Mouse (Mus musculus): ENCODE results near the gene Rfc3. TPM values are rescaled to one million over a fixed set of nuclear protein-coding genes. Genes with fewer than 3 reads are reported as not detected.
A peak's percentile ranks its signal among the peaks of the same experiment; 100 is the strongest.
"Not testable (repeated sequence)": the region's sequence is repeated elsewhere in the genome, so short reads cannot be mapped to it uniquely, and the experiment has no call there.

Gene Rfc3
- total RNA-seq (2021) = 1 to 10 TPM; 3.4 to 3.7 TPM
- long read RNA-seq, experiment 1, partial matches to known transcripts = 0 of 5 reads
- long read RNA-seq, experiment 1, other reads (novel, unspliced or antisense) = 1 of 5 reads
- long read RNA-seq, experiment 2, partial matches to known transcripts = 0 of 3 reads
- long read RNA-seq, experiment 2, other reads (novel, unspliced or antisense) = 0 of 3 reads

- intact Hi-C loops (cut with DNase I; ENCODE audit: low total_unique reads) = no loop called here
- peak; percentile 95 for DNase-seq
Measured at GRCm38 (mm10) chr5:151650700-151651410, at the start of gene Rfc3. Gene Rfc3 (minus strand): TSS chr5:151651242.

DNA sequence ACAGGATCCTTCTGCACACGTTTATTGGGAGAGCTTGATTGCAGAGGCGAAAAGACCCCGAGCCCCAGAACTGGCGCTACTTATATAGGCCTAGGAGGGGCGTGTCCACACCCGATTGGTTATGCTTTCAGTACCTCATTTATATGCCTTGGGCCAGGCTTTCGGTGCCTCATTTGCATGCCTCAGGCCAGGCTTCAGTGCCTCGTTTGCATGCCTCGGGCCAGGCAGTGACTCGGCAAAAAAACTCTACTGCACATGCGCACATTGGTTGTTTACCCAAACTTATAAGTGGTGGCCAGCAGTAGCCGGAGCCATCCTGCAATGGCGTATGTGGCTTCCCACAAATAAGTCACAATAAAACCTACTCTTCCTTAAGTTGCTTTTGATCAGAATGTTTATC is 42.6 kb upstream of the Rfc3 start:
- intact Hi-C loops (cut with DNase I; ENCODE audit: low total_unique reads); DNase-seq: not testable (repeated sequence)

DNA sequence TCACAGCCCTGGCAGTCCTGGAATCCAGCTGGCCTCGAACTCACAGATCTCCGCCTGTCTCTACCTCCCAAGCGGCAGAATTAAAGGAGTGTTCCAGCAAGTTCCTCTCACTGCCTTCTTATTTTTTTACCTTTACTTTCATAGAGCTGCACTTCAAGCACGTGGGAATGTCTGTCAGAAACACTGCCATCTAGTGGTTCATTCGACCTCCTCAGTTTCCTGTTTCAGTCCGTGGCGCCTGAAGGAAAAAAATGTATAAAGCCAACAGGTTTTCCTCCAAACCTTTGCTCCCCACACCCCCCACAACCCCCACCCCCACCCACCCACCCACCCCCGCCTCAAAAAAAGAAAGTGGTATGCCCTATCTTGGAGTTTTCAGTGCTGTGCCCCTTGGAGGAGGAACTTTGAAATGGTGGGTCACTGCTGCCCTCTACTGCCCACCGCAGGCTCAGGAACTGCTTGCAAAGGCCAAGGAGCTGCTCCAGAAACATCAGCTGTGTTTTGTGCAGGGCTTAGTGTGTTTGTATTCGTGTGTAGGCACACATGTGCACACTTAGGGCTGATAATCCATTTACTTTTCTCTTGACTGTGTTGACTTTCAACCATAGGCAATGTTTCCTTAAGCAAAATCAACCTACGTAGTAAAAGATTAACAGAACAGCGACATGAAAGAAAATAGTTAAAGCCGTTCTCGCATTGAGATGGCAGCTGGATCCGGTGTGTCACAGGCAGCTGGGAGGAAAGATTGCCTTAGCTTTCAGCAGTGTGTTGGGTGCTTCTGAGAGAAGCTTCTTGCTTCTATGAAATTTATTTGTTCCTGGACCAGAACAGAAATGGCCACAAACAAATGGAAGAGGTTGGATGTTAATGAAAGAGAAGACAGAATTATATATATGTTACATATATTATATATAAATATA is 35.8 kb upstream of the Rfc3 start:
- DNase-seq = peak; percentile 75
- intact Hi-C loops (cut with DNase I; ENCODE audit: low total_unique reads) = no loop called here

GRCm38 (mm10) chr5:151662207-151662606 is 11.2 kb upstream of the Rfc3 start:
- intact Hi-C loops (cut with DNase I; ENCODE audit: low total_unique reads) = no loop called here
- DNase-seq = no peak

- DNase-seq = no peak
- intact Hi-C loops (cut with DNase I; ENCODE audit: low total_unique reads) = no loop called here
Measured at GRCm38 (mm10) chr5:151651411-151651784, 356 bp upstream of the Rfc3 start.

DNA sequence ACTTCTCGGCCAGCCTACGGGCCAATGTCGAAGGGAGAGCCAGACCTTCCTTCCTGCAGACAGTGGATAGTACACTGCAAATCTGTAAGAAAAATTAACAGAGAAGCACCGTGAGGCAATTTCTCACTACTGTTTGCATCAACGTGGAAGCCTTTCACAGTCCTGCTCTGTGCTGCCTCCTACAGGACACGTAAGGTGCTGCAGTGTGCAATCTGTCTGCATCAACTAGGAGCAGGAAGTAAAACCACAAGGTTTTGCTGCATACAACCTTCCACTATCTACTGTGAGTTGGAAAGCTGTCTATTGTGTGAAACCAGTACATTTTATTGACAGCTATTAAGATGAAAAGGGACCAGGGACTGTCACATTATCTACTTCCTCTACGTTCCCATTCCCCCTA is 6.2 kb downstream of the Rfc3 start:
- intact Hi-C loops (cut with DNase I; ENCODE audit: low total_unique reads) = no loop called here
- DNase-seq = no peak

GRCm38 (mm10) chr5:151642867-151643266 is 8.2 kb downstream of the Rfc3 start:
- DNase-seq = no peak
- intact Hi-C loops (cut with DNase I; ENCODE audit: low total_unique reads) = no loop called here

GRCm38 (mm10) chr5:151642102-151642501 is 8.9 kb downstream of the Rfc3 start:
- DNase-seq = no peak
- intact Hi-C loops (cut with DNase I; ENCODE audit: low total_unique reads) = no loop called here

GRCm38 (mm10) chr5:151605921-151606320 is 45.1 kb downstream of the Rfc3 start, which contains the start of gene Vmn2r18:
Gene Vmn2r18 (minus strand): TSS chr5:151606021.
- intact Hi-C loops (cut with DNase I; ENCODE audit: low total_unique reads) = no loop called here
- no peak for DNase-seq

GRCm38 (mm10) chr5:151601696-151602095 is 49.3 kb downstream of the Rfc3 start:
- intact Hi-C loops (cut with DNase I; ENCODE audit: low total_unique reads) = no loop called here
- DNase-seq = no peak

Other genes starting within 250 kb of the Rfc3 start
- gene Gm42906, start 223.1 kb downstream of the Rfc3 start, total RNA-seq (2021) = 1 to 10 TPM in 1 of 2 experiments, not detected in 1; 1.5 TPM
- gene Vmn2r18, start 45.2 kb downstream of the Rfc3 start, total RNA-seq (2021) = not detected